Mouse (Mus musculus) adrenal gland, adult (tissue): ENCODE results near the gene Olfr610.
"Not testable (repeated sequence)": the region's sequence is repeated elsewhere in the genome, so short reads cannot be mapped to it uniquely, and the experiment has no call there.

Source experiments
- DNase-seq, 2 experiments: peaks; one replicate each; pipeline ENCODE4 v3.0.0; 2022 to 2023; ENCODE audit warnings: low spot score in 1 of 2; ENCODE audit not compliant: inconsistent age in 2 of 2

The Olfr610 gene

DNA sequence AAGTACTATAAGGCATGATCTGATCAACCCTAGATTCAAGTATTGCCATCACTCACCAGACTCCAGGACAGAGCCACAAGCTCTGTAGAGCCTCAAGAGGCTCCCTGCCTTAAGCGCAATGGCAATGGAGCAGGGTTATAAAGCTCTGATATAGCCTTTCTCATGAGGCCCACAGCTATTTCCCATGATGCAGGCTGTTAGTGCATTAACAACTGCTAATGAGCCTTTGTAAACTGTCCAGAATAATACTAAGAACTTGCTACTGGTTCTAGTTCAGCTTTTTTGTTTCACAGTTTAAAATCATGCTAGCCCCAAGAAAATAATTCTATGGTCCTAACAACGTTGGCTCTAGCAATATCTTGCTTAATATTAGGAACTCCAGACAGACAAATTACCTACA, at the start of gene Olfr610:
Gene Olfr610, minus strand, starts transcription at position 101 of the 400 bp plus-strand sequence.
- no peak for DNase-seq

DNA sequence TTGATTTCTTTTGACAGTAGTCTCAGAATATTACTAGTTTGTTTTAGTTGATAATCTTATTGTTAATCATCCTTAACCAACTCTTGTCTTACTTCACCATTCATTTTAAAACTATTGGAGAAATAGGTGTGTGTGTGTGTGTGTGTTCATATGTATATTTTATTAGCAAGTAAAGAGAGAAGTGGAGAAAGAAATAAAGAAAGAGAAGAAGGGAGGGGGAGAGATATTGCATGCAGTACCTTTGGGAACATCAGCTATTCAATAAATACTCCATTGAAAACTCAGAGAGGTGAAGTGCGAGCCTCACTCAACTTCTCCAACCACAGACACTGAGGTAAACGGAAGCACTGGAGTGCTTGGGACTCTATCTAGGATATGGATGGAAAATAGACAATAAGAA, 43.9 kb upstream of the Olfr610 start, which contains the start of gene Olfr615:
Gene Olfr615, plus strand, starts transcription at position 301 of the 400 bp plus-strand sequence.
- no peak for DNase-seq

DNA sequence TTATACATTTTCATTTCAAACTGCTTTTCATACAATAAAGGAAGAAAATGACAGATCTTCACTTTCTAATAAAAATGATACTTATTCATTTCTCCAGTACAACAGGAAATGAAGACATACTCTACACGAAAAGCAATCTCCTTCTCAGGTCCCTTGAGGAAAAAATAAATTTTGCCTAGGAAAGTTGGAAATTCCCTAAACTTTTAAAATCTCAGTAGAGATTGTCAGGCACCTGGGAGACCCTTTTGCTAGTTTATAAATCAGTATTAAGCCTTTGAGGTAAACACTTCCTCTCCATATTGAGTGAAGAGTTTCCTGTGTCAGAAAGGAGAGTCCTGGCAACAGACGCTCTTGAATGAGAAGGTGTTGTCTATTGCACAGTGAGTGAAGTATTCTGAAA, 35.9 kb upstream of the Olfr610 start, which contains the start of gene Olfr613:
Gene Olfr613, plus strand, starts transcription at position 301 of the 400 bp plus-strand sequence.
- DNase-seq, result no peak

DNA sequence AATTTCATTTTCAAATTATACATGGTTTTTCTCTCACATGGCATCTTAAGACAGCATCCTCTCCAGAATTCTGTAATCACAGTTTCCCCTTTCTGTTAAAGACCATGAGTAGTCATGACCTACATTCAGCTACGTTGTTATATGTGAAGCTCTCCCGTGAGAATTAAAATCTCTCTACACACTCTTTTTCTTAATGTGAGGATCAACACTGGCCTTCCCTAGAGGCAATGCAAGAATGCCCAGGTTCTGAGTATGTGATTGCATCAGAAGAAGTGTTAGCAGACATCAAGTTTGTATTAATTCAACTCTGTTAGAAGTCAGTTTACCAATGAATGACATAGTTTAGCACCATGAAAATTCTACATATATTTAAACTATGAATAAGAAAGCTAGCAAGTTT, 30.7 kb upstream of the Olfr610 start, which contains the start of gene Olfr612:
Gene Olfr612, minus strand, starts transcription at position 101 of the 400 bp plus-strand sequence.
- DNase-seq, result not testable (repeated sequence)

DNA sequence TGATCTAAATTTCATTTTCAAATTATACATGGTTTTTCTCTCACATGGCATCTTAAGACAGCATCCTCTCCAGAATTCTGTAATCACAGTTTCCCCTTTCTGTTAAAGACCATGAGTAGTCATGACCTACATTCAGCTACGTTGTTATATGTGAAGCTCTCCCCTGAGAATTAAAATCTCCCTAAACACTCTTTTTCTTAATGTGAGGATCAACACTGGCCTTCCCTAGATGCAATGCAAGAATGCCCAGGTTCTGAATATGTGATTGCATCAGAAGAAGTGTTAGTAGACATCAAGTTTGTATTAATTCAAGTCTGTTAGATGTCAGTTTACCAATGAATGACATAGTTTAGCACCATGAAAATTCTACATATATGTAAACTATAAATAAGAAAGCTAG, 8.8 kb upstream of the Olfr610 start, which contains the start of gene Olfr611:
Gene Olfr611, minus strand, starts transcription at position 101 of the 400 bp plus-strand sequence.
- not testable (repeated sequence) for DNase-seq

DNA sequence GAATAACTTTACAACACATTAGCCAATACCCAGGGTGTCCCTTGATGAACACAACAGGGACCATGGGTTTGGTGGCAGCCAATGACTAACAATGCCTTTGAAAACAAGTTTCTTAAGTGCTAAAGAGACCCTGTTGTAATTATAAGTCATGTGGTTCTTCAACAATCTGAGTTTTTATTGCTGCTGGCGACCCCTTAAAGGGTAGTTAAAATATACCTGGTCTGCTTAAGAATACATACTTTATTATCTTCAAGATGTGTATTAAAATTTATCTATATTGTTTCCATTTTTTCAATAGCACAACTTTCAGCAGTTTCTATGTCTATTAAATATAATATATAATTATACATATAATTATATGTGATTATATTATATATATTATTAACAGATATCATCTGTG, 14.0 kb downstream of the Olfr610 start, which contains the start of gene Olfr609:
Gene Olfr609, minus strand, starts transcription at position 101 of the 400 bp plus-strand sequence.
- DNase-seq, result no peak

DNA sequence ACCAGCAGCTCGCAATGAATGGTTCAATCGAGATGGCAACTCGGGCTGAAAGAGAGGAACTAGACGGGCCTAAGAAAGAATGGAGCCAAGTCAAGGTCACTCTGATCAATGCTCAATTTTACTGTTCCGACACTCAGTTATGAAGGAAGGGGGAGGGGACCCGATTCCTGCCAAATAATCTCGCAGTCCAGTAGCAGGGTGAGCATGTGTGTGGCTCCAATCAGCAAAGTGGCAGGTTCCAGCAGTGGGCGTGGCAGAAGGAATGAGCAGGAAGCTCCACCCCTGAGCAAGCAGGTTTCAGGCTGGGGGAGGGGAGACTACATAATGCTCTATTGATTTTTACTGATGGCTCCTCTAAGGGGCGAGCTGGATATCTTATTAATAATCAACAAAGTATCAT, 34.8 kb downstream of the Olfr610 start:
- not testable (repeated sequence) for DNase-seq

DNA sequence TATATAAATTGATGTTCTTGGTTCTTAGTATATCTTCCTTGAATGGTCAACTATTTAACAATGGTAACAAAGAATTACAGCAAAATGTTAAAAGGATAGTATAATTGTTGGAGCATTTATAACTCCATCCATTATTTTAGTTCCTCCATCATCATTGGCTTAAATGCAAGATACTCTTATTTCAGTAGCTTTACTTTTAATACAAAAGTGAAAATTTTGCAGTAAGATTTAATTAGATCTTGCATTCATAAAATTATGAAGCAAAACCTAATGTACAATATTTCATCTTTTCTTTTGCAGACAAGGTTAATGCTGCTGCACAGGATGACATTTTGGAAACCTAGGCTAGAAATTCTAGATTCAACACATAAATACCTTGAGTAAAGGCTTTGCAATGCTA, 42.3 kb downstream of the Olfr610 start, which contains the start of gene Olfr608:
Gene Olfr608, plus strand, starts transcription at position 301 of the 400 bp plus-strand sequence.
- no peak for DNase-seq

DNA sequence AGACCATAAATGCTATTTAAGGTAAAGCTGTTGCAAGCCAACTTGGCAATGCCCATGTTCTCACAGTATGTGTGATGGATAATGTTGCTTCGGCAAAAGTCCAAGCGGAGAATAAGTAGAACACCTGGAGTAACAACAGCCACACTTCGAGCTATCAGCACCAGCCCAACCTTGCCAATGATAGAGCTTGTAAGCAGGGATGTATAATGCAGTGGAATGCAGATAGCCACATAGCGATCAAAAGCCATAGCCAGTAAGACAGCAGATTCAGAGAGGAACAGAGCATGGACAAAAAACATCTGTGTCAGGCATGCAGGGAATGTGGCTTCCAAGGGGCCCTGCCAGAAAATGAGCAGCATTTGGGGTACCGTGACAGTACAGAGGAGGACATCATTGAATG, 51.3 kb downstream of the Olfr610 start:
- DNase-seq, result no peak
